Mouse (Mus musculus): ENCODE measurements around the gene Xrcc4. TPM values are rescaled to one million over a fixed set of nuclear protein-coding genes. Genes with fewer than 3 reads are reported as not detected.

Gene Xrcc4
- polyA plus RNA-seq, 1 experiment from 2014 or later, result 12.8 TPM

- no peak for ATAC-seq (ENCODE audit: insufficient number of reproducible peaks, insufficient read depth, low FRiP score, low read depth)
- Histone ChIP-seq H3K4me3 (ENCODE audit: low read depth, low read length) (no peak overlapping the region), H3K9ac (replicated peaks; ENCODE audit: low read depth, low read length) (no peak overlapping the region), H3K4me2 (replicated peaks; ENCODE audit: low read depth, low read length) (no peak overlapping the region), H3K4me1 (ENCODE audit: control insufficient read depth, insufficient read depth, low read length) (no peaks in the 10 kb centered on the region), H3K27me3 (ENCODE audit: control insufficient read depth, insufficient read depth, low read length) (no peaks in the 10 kb centered on the region), H3K9me3 (ENCODE audit: control insufficient read depth, low read depth, low read length) (no peaks in the 10 kb centered on the region), H3K27ac (ENCODE audit: low read length) (no peak overlapping the region), H3K36me3 (ENCODE audit: control insufficient read depth, insufficient read depth, low read length) (no peaks in the 10 kb centered on the region)
- 38% methylated on average over 2 of the region's 2 CpGs for WGBS
These were observed 306.5 kb downstream of the Xrcc4 start for GRCm38 (mm10) chr13:89782886-89783285.

GRCm38 (mm10) chr13:89780276-89780675 is 309.1 kb downstream of the Xrcc4 start:
- H3K36me3 ChIP-seq (ENCODE audit: control insufficient read depth, insufficient read depth, low read length), result no peaks in the 10 kb centered on the region
- no peak overlapping the region for H3K9ac ChIP-seq (replicated peaks; ENCODE audit: low read depth, low read length)
- no peak for ATAC-seq (ENCODE audit: insufficient number of reproducible peaks, insufficient read depth, low FRiP score, low read depth)
- H3K4me2 ChIP-seq (replicated peaks; ENCODE audit: low read depth, low read length), result no peak overlapping the region
- H3K4me1 ChIP-seq (ENCODE audit: control insufficient read depth, insufficient read depth, low read length), result no peaks in the 10 kb centered on the region
- H3K4me3 ChIP-seq (ENCODE audit: low read depth, low read length), result no peak overlapping the region
- WGBS, result 67% methylated on average over 3 of the region's 3 CpGs
- H3K27me3 ChIP-seq (ENCODE audit: control insufficient read depth, insufficient read depth, low read length), result no peaks in the 10 kb centered on the region
- no peaks in the 10 kb centered on the region for H3K9me3 ChIP-seq (ENCODE audit: control insufficient read depth, low read depth, low read length)
- H3K27ac ChIP-seq (ENCODE audit: low read length), result no peak overlapping the region

- H3K9me3 ChIP-seq (ENCODE audit: control insufficient read depth, low read depth, low read length), result no peaks in the 10 kb centered on the region
- no peaks in the 10 kb centered on the region for H3K27me3 ChIP-seq (ENCODE audit: control insufficient read depth, insufficient read depth, low read length)
- H3K36me3 ChIP-seq (ENCODE audit: control insufficient read depth, insufficient read depth, low read length), result no peaks in the 10 kb centered on the region
- H3K4me1 ChIP-seq (ENCODE audit: control insufficient read depth, insufficient read depth, low read length), result no peaks in the 10 kb centered on the region
- no peak overlapping the region for H3K27ac ChIP-seq (ENCODE audit: low read length)
- WGBS, result 66% methylated on average over 7 of the region's 7 CpGs
- no peak overlapping the region for H3K4me3 ChIP-seq (ENCODE audit: low read depth, low read length)
- no peak for ATAC-seq (ENCODE audit: insufficient number of reproducible peaks, insufficient read depth, low FRiP score, low read depth)
- no peak overlapping the region for H3K4me2 ChIP-seq (replicated peaks; ENCODE audit: low read depth, low read length)
- no peak overlapping the region for H3K9ac ChIP-seq (replicated peaks; ENCODE audit: low read depth, low read length)
These were observed 310.0 kb downstream of the Xrcc4 start for GRCm38 (mm10) chr13:89779208-89779911.

- Histone ChIP-seq H3K4me3 (ENCODE audit: low read depth, low read length) (no peak overlapping the region), H3K9ac (replicated peaks; ENCODE audit: low read depth, low read length) (no peak overlapping the region), H3K4me1 (ENCODE audit: control insufficient read depth, insufficient read depth, low read length) (no peaks in the 10 kb centered on the region), H3K27me3 (ENCODE audit: control insufficient read depth, insufficient read depth, low read length) (no peaks in the 10 kb centered on the region), H3K4me2 (replicated peaks; ENCODE audit: low read depth, low read length) (no peak overlapping the region), H3K36me3 (ENCODE audit: control insufficient read depth, insufficient read depth, low read length) (no peaks in the 10 kb centered on the region), H3K9me3 (ENCODE audit: control insufficient read depth, low read depth, low read length) (no peaks in the 10 kb centered on the region), H3K27ac (ENCODE audit: low read length) (no peak overlapping the region)
- 60% methylated on average over 1 of the region's 1 CpGs for WGBS
- ATAC-seq (ENCODE audit: insufficient number of reproducible peaks, insufficient read depth, low FRiP score, low read depth), result no peak
These were observed 311.6 kb downstream of the Xrcc4 start for GRCm38 (mm10) chr13:89777764-89778163.

- H3K27me3 ChIP-seq (ENCODE audit: control insufficient read depth, insufficient read depth, low read length), result no peaks in the 10 kb centered on the region
- H3K27ac ChIP-seq (ENCODE audit: low read length), result no peak overlapping the region
- H3K36me3 ChIP-seq (ENCODE audit: control insufficient read depth, insufficient read depth, low read length), result no peaks in the 10 kb centered on the region
- H3K9ac ChIP-seq (replicated peaks; ENCODE audit: low read depth, low read length), result no peak overlapping the region
- no peak overlapping the region for H3K4me2 ChIP-seq (replicated peaks; ENCODE audit: low read depth, low read length)
- no peaks in the 10 kb centered on the region for H3K9me3 ChIP-seq (ENCODE audit: control insufficient read depth, low read depth, low read length)
- no peak overlapping the region for H3K4me3 ChIP-seq (ENCODE audit: low read depth, low read length)
- no peak for ATAC-seq (ENCODE audit: insufficient number of reproducible peaks, insufficient read depth, low FRiP score, low read depth)
- no peaks in the 10 kb centered on the region for H3K4me1 ChIP-seq (ENCODE audit: control insufficient read depth, insufficient read depth, low read length)
- WGBS, result 88% methylated on average over 1 of the region's 1 CpGs
These were observed 312.3 kb downstream of the Xrcc4 start for GRCm38 (mm10) chr13:89777146-89777545.

- Histone ChIP-seq H3K4me2 (replicated peaks; ENCODE audit: low read depth, low read length) (no peak overlapping the region), H3K27ac (ENCODE audit: low read length) (no peak overlapping the region), H3K4me1 (ENCODE audit: control insufficient read depth, insufficient read depth, low read length) (no peaks in the 10 kb centered on the region), H3K4me3 (ENCODE audit: low read depth, low read length) (no peak overlapping the region), H3K36me3 (ENCODE audit: control insufficient read depth, insufficient read depth, low read length) (no peaks in the 10 kb centered on the region), H3K9ac (replicated peaks; ENCODE audit: low read depth, low read length) (no peak overlapping the region), H3K27me3 (ENCODE audit: control insufficient read depth, insufficient read depth, low read length) (no peaks in the 10 kb centered on the region), H3K9me3 (ENCODE audit: control insufficient read depth, low read depth, low read length) (no peaks in the 10 kb centered on the region)
- WGBS, result 49% methylated on average over 1 of the region's 1 CpGs
- ATAC-seq (ENCODE audit: insufficient number of reproducible peaks, insufficient read depth, low FRiP score, low read depth), result no peak
These were observed 322.9 kb downstream of the Xrcc4 start for GRCm38 (mm10) chr13:89766551-89766950.

GRCm38 (mm10) chr13:89765966-89766365 is 323.4 kb downstream of the Xrcc4 start:
- no peaks in the 10 kb centered on the region for H3K36me3 ChIP-seq (ENCODE audit: control insufficient read depth, insufficient read depth, low read length)
- H3K9me3 ChIP-seq (ENCODE audit: control insufficient read depth, low read depth, low read length), result no peaks in the 10 kb centered on the region
- no peak overlapping the region for H3K4me2 ChIP-seq (replicated peaks; ENCODE audit: low read depth, low read length)
- ATAC-seq (ENCODE audit: insufficient number of reproducible peaks, insufficient read depth, low FRiP score, low read depth), result no peak
- 80% methylated on average over 3 of the region's 3 CpGs for WGBS
- no peak overlapping the region for H3K9ac ChIP-seq (replicated peaks; ENCODE audit: low read depth, low read length)
- H3K27ac ChIP-seq (ENCODE audit: low read length), result no peak overlapping the region
- no peaks in the 10 kb centered on the region for H3K27me3 ChIP-seq (ENCODE audit: control insufficient read depth, insufficient read depth, low read length)
- H3K4me1 ChIP-seq (ENCODE audit: control insufficient read depth, insufficient read depth, low read length), result no peaks in the 10 kb centered on the region
- no peak overlapping the region for H3K4me3 ChIP-seq (ENCODE audit: low read depth, low read length)

GRCm38 (mm10) chr13:89762339-89762738 is 327.1 kb downstream of the Xrcc4 start:
- H3K4me1 ChIP-seq (ENCODE audit: control insufficient read depth, insufficient read depth, low read length), result no peaks in the 10 kb centered on the region
- H3K4me2 ChIP-seq (replicated peaks; ENCODE audit: low read depth, low read length), result no peak overlapping the region
- no peaks in the 10 kb centered on the region for H3K36me3 ChIP-seq (ENCODE audit: control insufficient read depth, insufficient read depth, low read length)
- no peak overlapping the region for H3K27ac ChIP-seq (ENCODE audit: low read length)
- no peak for ATAC-seq (ENCODE audit: insufficient number of reproducible peaks, insufficient read depth, low FRiP score, low read depth)
- H3K9me3 ChIP-seq (ENCODE audit: control insufficient read depth, low read depth, low read length), result no peaks in the 10 kb centered on the region
- no peak overlapping the region for H3K9ac ChIP-seq (replicated peaks; ENCODE audit: low read depth, low read length)
- 75% methylated on average over 3 of the region's 3 CpGs for WGBS
- no peaks in the 10 kb centered on the region for H3K27me3 ChIP-seq (ENCODE audit: control insufficient read depth, insufficient read depth, low read length)
- H3K4me3 ChIP-seq (ENCODE audit: low read depth, low read length), result no peak overlapping the region

- Histone ChIP-seq H3K4me2 (replicated peaks; ENCODE audit: low read depth, low read length) (no peak overlapping the region), H3K36me3 (ENCODE audit: control insufficient read depth, insufficient read depth, low read length) (no peaks in the 10 kb centered on the region), H3K4me1 (ENCODE audit: control insufficient read depth, insufficient read depth, low read length) (no peaks in the 10 kb centered on the region), H3K4me3 (ENCODE audit: low read depth, low read length) (no peak overlapping the region), H3K27me3 (ENCODE audit: control insufficient read depth, insufficient read depth, low read length) (no peaks in the 10 kb centered on the region), H3K9me3 (ENCODE audit: control insufficient read depth, low read depth, low read length) (no peaks in the 10 kb centered on the region), H3K27ac (ENCODE audit: low read length) (no peak overlapping the region), H3K9ac (replicated peaks; ENCODE audit: low read depth, low read length) (no peak overlapping the region)
- ATAC-seq (ENCODE audit: insufficient number of reproducible peaks, insufficient read depth, low FRiP score, low read depth), result no peak
These were observed 333.1 kb downstream of the Xrcc4 start for GRCm38 (mm10) chr13:89756347-89756746.
